Mouse (Mus musculus) bone marrow macrophage, adult 2 months (primary cell): ENCODE measurements around the gene Dusp6.

ENCODE experiments used
- CTCF ChIP-seq: IDR thresholded peaks from 2 replicates; pipeline ENCODE4 v1.5.1; 2012; ENCODE audit warnings: low read depth, mild to moderate bottlenecking, low read length, moderate library complexity
- POLR2A ChIP-seq: IDR thresholded peaks from 2 replicates; pipeline ENCODE4 v1.6.1; 2012; ENCODE audit warnings: mild to moderate bottlenecking, low read depth, low read length, borderline replicate concordance

GRCm38 (mm10) chr10:99309617-99310016, 46.6 kb downstream of the Dusp6 start:
- no peak for TF ChIP-seq CTCF
- TF ChIP-seq POLR2A = no peak
